Comparison of ENCODE assay signal across 9 mouse cellular contexts in genomic region chr1:192070618-192071051, GRCm38 (mm10). TPM values are rescaled to one million over a fixed set of nuclear protein-coding genes. Genes with fewer than 3 reads are reported as not detected.
DNase-seq lines count a peak whose midpoint lies in the region; ATAC-seq and TF ChIP-seq lines count a peak whose summit lies in the region.
"Had no signal": no experiment of that assay in that cellular context is flagged by ENCODE, and none has a peak within 500 bp of the region (broad histone marks: within the 10 kb centered on the region; RNA-seq: fewer than 3 reads in every experiment).

No protein-coding gene starts in this region.

- peak overlapping the region; percentile 72 for H3K27ac ChIP-seq in limb, embryonic 15.5 days

- peaks cover 17% of the 10 kb centered on the region; the same call in 1 of the 2 replicates for H3K36me3 ChIP-seq in limb, embryonic 15.5 days

- H3K4me1 ChIP-seq in limb, embryonic 15.5 days, result peaks cover 39% of the 10 kb centered on the region

- no peak overlapping the region for H3K9ac ChIP-seq in limb, embryonic 15.5 days

- H3K4me2 ChIP-seq in limb, embryonic 15.5 days, result peak overlapping the region; percentile 33; the same call in 1 of the 2 replicates

- CTCF ChIA-PET in Patski (lab: Charles Lee), result interaction anchor here (1.2 to 1.4 kb wide), 2 partner anchors 11 to 106 kb away, joined by 3 to 5 read pairs; no protein-coding TSS in a partner anchor

- in situ Hi-C loops in Patski (cut with MboI; ENCODE audit: low pct_unique_long_range_greater_than_20kb), result no loop called here

- peak; percentile 71 to 80 for DNase-seq in kidney, postnatal 4 days
- DNase-seq in kidney, adult 8-10 months, result no peak
- no peak for DNase-seq in Patski (ENCODE audit: low read depth, low spot score)
- DNase-seq in adrenal gland, adult 2 months, result no peak
- no peak for DNase-seq in spleen, postnatal 10 days (ENCODE audit: low spot score in 2 of 2)
- DNase-seq in thymus, adult 18-20 months, result no peak

- no peak for TF ChIP-seq CTCF in Patski (IDR thresholded peaks at IDR 0.05)

- ATAC-seq in Patski, result peak; percentile 18
- ATAC-seq in granulocyte monocyte progenitor cell, adult 5-6 weeks (replicated peaks; ENCODE audit: poor library complexity, severe bottlenecking), result peak; percentile 87
- ATAC-seq in limb, embryonic 15.5 days (ENCODE audit: insufficient number of reproducible peaks, low FRiP score, low TSS enrichment, low read depth), result no peak
- ATAC-seq: inflammation-experienced regulatory T-cells, adult 6 months had no signal

- no peaks in the 10 kb centered on the region for H3K27me3 ChIP-seq in Patski
- no peaks in the 10 kb centered on the region; the same call in 1 of the 2 replicates for H3K27me3 ChIP-seq in limb, embryonic 15.5 days

- 41% methylated on average over 3 of the region's 3 CpGs for WGBS in limb, embryonic 15.5 days

- H3K9me3 ChIP-seq in limb, embryonic 15.5 days, result no peaks in the 10 kb centered on the region

- H3K4me3 ChIP-seq in limb, embryonic 15.5 days, result no peak overlapping the region

- POLR2A ChIA-PET in Patski (lab: Charles Lee), result no interaction called here

RNA-seq across cellular contexts. Expression of gene Traf5, which starts 21.7 kb away (rescaled TPM):
- 23.2 TPM for polyA plus RNA-seq in Patski (2021)
- 4.8 and 6.2 TPM in 2 replicates for total RNA-seq in granulocyte monocyte progenitor cell, adult 5-6 weeks (2014; fragmentation: Nextera tagmentation)
- total RNA-seq in granulocyte monocyte progenitor cell, adult 5-6 weeks (2017), result 2.7 and 4.9 TPM in 2 replicates
- 21.7 TPM in 2 replicates for polyA plus RNA-seq in limb, embryonic 15.5 days (2015; fragmentation: Nextera tagmentation; extraction: Ambion mirVana)
- total RNA-seq in adrenal gland, adult 2 months (2021), result 10 to 100 TPM in 1 of 2 experiments, 1 to 10 TPM in 1; 2.9 to 10.3 TPM
- 1.7 and 2.0 TPM in 2 replicates for polyA plus RNA-seq in adrenal gland, adult 2 months (2012; rRNA removed)

Comparison
In these comparisons a context has a peak if more than half of its experiments do, and no peak if none do; other contexts are left out.
1. DNase-seq: peak in kidney, postnatal 4 days (2 of 2); none in kidney, adult 8-10 months (0 of 2), Patski (single experiment), adrenal gland, adult 2 months (single experiment), spleen, postnatal 10 days (0 of 2) and thymus, adult 18-20 months (0 of 2).